Comparison of ENCODE assay signal across 22 mouse cellular contexts in genomic region chr14:27286202-27286601, GRCm38 (mm10).
DNase-seq lines count a peak whose midpoint lies in the region; ATAC-seq lines count a peak whose summit lies in the region.
"Had no signal": no experiment of that assay in that cellular context is flagged by ENCODE, and none has a peak within 500 bp of the region (broad histone marks: within the 10 kb centered on the region; RNA-seq: fewer than 3 reads in every experiment).

No protein-coding gene starts in this region.

- no peaks in the 10 kb centered on the region for H3K9me3 ChIP-seq in kidney, embryonic 14.5 days (ENCODE audit: control insufficient read depth, low read length)
- H3K9me3 ChIP-seq in intestine, embryonic 14.5 days (ENCODE audit: control insufficient read depth, low read length): no peaks in the 10 kb centered on the region
- H3K9me3 ChIP-seq: forebrain, embryonic 13.5 days; heart, embryonic 10.5 days; liver, embryonic 13.5 days; neural tube, embryonic 12.5 days had no signal

- no peak for DNase-seq in kidney, postnatal 10 days
- peak; percentile 57 for DNase-seq in embryo, embryonic 10.5 days (ENCODE audit: low spot score)
- DNase-seq in intestine, embryonic 14.5 days (ENCODE audit: low spot score): no peak
- peak; percentile 84 for DNase-seq in mesoderm, embryonic 11.5 days (ENCODE audit: low read depth, low spot score)
- DNase-seq in cerebellum, adult 11 months: no peak
- DNase-seq in cerebellum, postnatal 36 days: no peak
- DNase-seq: adrenal gland, postnatal 14 days; cerebellum, adult 8-10 months; kidney, postnatal 14 days; liver, embryonic 13.5 days; lung, adult 2 months; lung, postnatal 14 days; midbrain, embryonic 14.5 days; retina, postnatal 1 day; right cerebral cortex, postnatal 25 days; thymus, postnatal 14 days had no signal

- peak; percentile 46; the same call in 1 of the 2 replicates for ATAC-seq in kidney, embryonic 14.5 days (ENCODE audit: low FRiP score, low TSS enrichment)
- ATAC-seq in intestine, embryonic 14.5 days (replicated peaks; ENCODE audit: low FRiP score, low TSS enrichment, low read depth): peak; percentile 50; the same call in 1 of the 2 replicates
- ATAC-seq: forebrain, embryonic 13.5 days; hindbrain, embryonic 16.5 days had no signal

- H3K9ac ChIP-seq in kidney, embryonic 14.5 days (ENCODE audit: low read depth, low read length): no peak overlapping the region
- H3K9ac ChIP-seq in intestine, embryonic 14.5 days (ENCODE audit: low read length): no peak overlapping the region
- H3K9ac ChIP-seq: forebrain, embryonic 13.5 days; liver, embryonic 13.5 days; neural tube, embryonic 12.5 days had no signal

- H3K36me3 ChIP-seq in kidney, embryonic 14.5 days (ENCODE audit: control insufficient read depth, insufficient read depth, low read length): no peaks in the 10 kb centered on the region
- H3K36me3 ChIP-seq in intestine, embryonic 14.5 days (ENCODE audit: control insufficient read depth, insufficient read depth, low read length): no peaks in the 10 kb centered on the region
- H3K36me3 ChIP-seq: heart, embryonic 10.5 days; liver, embryonic 13.5 days; neural tube, embryonic 12.5 days had no signal

- H3K27me3 ChIP-seq in kidney, embryonic 14.5 days (ENCODE audit: control insufficient read depth, insufficient read depth, low read length): no peaks in the 10 kb centered on the region
- no peaks in the 10 kb centered on the region for H3K27me3 ChIP-seq in intestine, embryonic 14.5 days (replicated peaks; ENCODE audit: control insufficient read depth, insufficient read depth, low read length)
- H3K27me3 ChIP-seq: forebrain, embryonic 13.5 days; liver, embryonic 13.5 days; neural tube, embryonic 12.5 days had no signal

- no peak overlapping the region for H3K4me3 ChIP-seq in kidney, embryonic 14.5 days (ENCODE audit: low read length)
- no peak overlapping the region for H3K4me3 ChIP-seq in intestine, embryonic 14.5 days (ENCODE audit: low read depth, low read length)
- H3K4me3 ChIP-seq: forebrain, embryonic 13.5 days; heart, embryonic 10.5 days; layer of hippocampus, adult 2 months; liver, embryonic 13.5 days; neural tube, embryonic 12.5 days had no signal

- no peak overlapping the region for H3K4me2 ChIP-seq in kidney, embryonic 14.5 days (replicated peaks; ENCODE audit: low read depth, low read length)
- no peak overlapping the region for H3K4me2 ChIP-seq in intestine, embryonic 14.5 days (ENCODE audit: low read length)
- H3K4me2 ChIP-seq: forebrain, embryonic 13.5 days; liver, embryonic 13.5 days; neural tube, embryonic 12.5 days had no signal

- WGBS in kidney, embryonic 14.5 days: 1% methylated on average over 4 of the region's 4 CpGs
- 13% methylated on average over 4 of the region's 4 CpGs for WGBS in intestine, embryonic 14.5 days

- H3K27ac ChIP-seq in kidney, embryonic 14.5 days (ENCODE audit: low read depth, low read length): no peak overlapping the region
- H3K27ac ChIP-seq in intestine, embryonic 14.5 days (ENCODE audit: low read depth): no peak overlapping the region
- H3K27ac ChIP-seq: forebrain, embryonic 13.5 days; heart, embryonic 10.5 days; layer of hippocampus, adult 2 months; liver, embryonic 13.5 days; neural tube, embryonic 12.5 days had no signal

- peaks cover 11% of the 10 kb centered on the region; the same call in 1 of the 2 replicates for H3K4me1 ChIP-seq in kidney, embryonic 14.5 days (ENCODE audit: control insufficient read depth, insufficient read depth, low read length)
- peaks cover 14% of the 10 kb centered on the region for H3K4me1 ChIP-seq in intestine, embryonic 14.5 days (replicated peaks; ENCODE audit: control insufficient read depth, insufficient read depth, low read length)
- H3K4me1 ChIP-seq: forebrain, embryonic 13.5 days; liver, embryonic 13.5 days had no signal

Comparison
In these comparisons a context has a peak if more than half of its experiments do, and no peak if none do; other contexts are left out.
1. DNase-seq: peak in embryo, embryonic 10.5 days (single experiment) and mesoderm, embryonic 11.5 days (single experiment); none in kidney, postnatal 10 days (single experiment), intestine, embryonic 14.5 days (single experiment), cerebellum, adult 11 months (single experiment) and cerebellum, postnatal 36 days (0 of 2).